Mouse (Mus musculus) ovary, postnatal 10 days (tissue): ENCODE results near the gene Ralgps1.

Experiments used
- DNase-seq: peaks from one replicate; pipeline ENCODE4 v3.0.0; 2022; ENCODE audit warnings: low spot score

The Ralgps1 gene

GRCm38 (mm10) chr2:33173686-33174085, 197.6 kb downstream of the Ralgps1 start:
- no peak for DNase-seq

GRCm38 (mm10) chr2:33173126-33173525, 198.2 kb downstream of the Ralgps1 start:
- DNase-seq = no peak

- no peak for DNase-seq
Observed at GRCm38 (mm10) chr2:33170777-33171565, 200.3 kb downstream of the Ralgps1 start.

- DNase-seq = no peak
Observed at GRCm38 (mm10) chr2:33169445-33169844, 201.8 kb downstream of the Ralgps1 start.

GRCm38 (mm10) chr2:33167060-33167459, 204.2 kb downstream of the Ralgps1 start:
- no peak for DNase-seq

GRCm38 (mm10) chr2:33165710-33166374, 205.4 kb downstream of the Ralgps1 start:
- DNase-seq = no peak

GRCm38 (mm10) chr2:33165229-33165628, 206.1 kb downstream of the Ralgps1 start:
- DNase-seq = no peak

- no peak for DNase-seq
Observed at GRCm38 (mm10) chr2:33164646-33165045, 206.6 kb downstream of the Ralgps1 start.

GRCm38 (mm10) chr2:33162126-33162525, 209.2 kb downstream of the Ralgps1 start:
- DNase-seq = no peak

GRCm38 (mm10) chr2:33160326-33160973, 210.8 kb downstream of the Ralgps1 start:
- no peak for DNase-seq

GRCm38 (mm10) chr2:33159593-33159992, 211.7 kb downstream of the Ralgps1 start:
- no peak for DNase-seq

- DNase-seq = no peak
Observed at GRCm38 (mm10) chr2:33158895-33159294, 212.4 kb downstream of the Ralgps1 start.

- no peak for DNase-seq
Observed at GRCm38 (mm10) chr2:33156283-33156781, 215.0 kb downstream of the Ralgps1 start.

GRCm38 (mm10) chr2:33154751-33155372, 216.4 kb downstream of the Ralgps1 start:
- DNase-seq = peak; percentile 56

- no peak for DNase-seq
Observed at GRCm38 (mm10) chr2:33146994-33147393, 224.3 kb downstream of the Ralgps1 start.

- no peak for DNase-seq
Observed at GRCm38 (mm10) chr2:33143292-33143691, 228.0 kb downstream of the Ralgps1 start.

- no peak for DNase-seq
Observed at GRCm38 (mm10) chr2:33138491-33138890, 232.8 kb downstream of the Ralgps1 start.

- no peak for DNase-seq
Observed at GRCm38 (mm10) chr2:33137731-33138130, 233.6 kb downstream of the Ralgps1 start.

GRCm38 (mm10) chr2:33137244-33137643, 234.0 kb downstream of the Ralgps1 start:
- DNase-seq = no peak

GRCm38 (mm10) chr2:33136366-33136765, 234.9 kb downstream of the Ralgps1 start:
- no peak for DNase-seq

GRCm38 (mm10) chr2:33134766-33135490, 236.4 kb downstream of the Ralgps1 start:
- no peak for DNase-seq

- DNase-seq = no peak
Observed at GRCm38 (mm10) chr2:33132306-33132705, 239.0 kb downstream of the Ralgps1 start.
